Mouse (Mus musculus) heart, postnatal 25 days (tissue): ENCODE data around the gene Dennd1b. TPM values are rescaled to one million over a fixed set of nuclear protein-coding genes. Genes with fewer than 3 reads are reported as not detected.

Experiments used
- DNase-seq: peaks from one replicate; pipeline ENCODE4 v3.0.0; 2022; ENCODE audit warnings: low spot score
- intact Hi-C: fragments of 180-260 bp; cut with DNase I; formaldehyde crosslinking; loops from one replicate; pipeline ENCODE4 v1.15.1; 2025
- total RNA-seq, 2 experiments: library from RNA; stranded (reverse); gene quantifications; 2 replicates each; pipeline ENCODE4 v1.2.3; 2021

Gene Dennd1b
- total RNA-seq, 2 experiments from 2014 or later, result 22.6 to 23.2 TPM

GRCm38 (mm10) chr1:139146306-139146705, 183.1 kb downstream of the Dennd1b start:
- no peak for DNase-seq
- intact Hi-C loops, result no loop called here

GRCm38 (mm10) chr1:139153006-139153405, 189.8 kb downstream of the Dennd1b start:
- no peak for DNase-seq
- intact Hi-C loops, result no loop called here

- intact Hi-C loops, result no loop called here
- no peak for DNase-seq
These were observed 190.3 kb downstream of the Dennd1b start for GRCm38 (mm10) chr1:139153493-139153892.

- intact Hi-C loops, result loop anchor here (1.0 to 2.0 kb wide), 2 partner anchors 204 to 322 kb away; no protein-coding TSS in a partner anchor
- no peak for DNase-seq
These were observed 193.2 kb downstream of the Dennd1b start for GRCm38 (mm10) chr1:139156397-139156796.

GRCm38 (mm10) chr1:139161619-139162018, 198.4 kb downstream of the Dennd1b start:
- DNase-seq, result no peak
- intact Hi-C loops, result loop anchor here (5.0 kb wide), 1 partner anchor 106 kb away; no protein-coding TSS in a partner anchor

- intact Hi-C loops, result loop anchor here (5.0 kb wide), 1 partner anchor 104 kb away; no protein-coding TSS in a partner anchor
- no peak for DNase-seq
These were observed 199.6 kb downstream of the Dennd1b start for GRCm38 (mm10) chr1:139162814-139163213.

GRCm38 (mm10) chr1:139174058-139174832, 211.0 kb downstream of the Dennd1b start:
- intact Hi-C loops, result no loop called here
- no peak for DNase-seq

- DNase-seq, result no peak
- intact Hi-C loops, result no loop called here
These were observed 216.5 kb downstream of the Dennd1b start for GRCm38 (mm10) chr1:139179707-139180106.

- no peak for DNase-seq
- intact Hi-C loops, result no loop called here
These were observed 217.4 kb downstream of the Dennd1b start for GRCm38 (mm10) chr1:139180481-139181149.

GRCm38 (mm10) chr1:139192635-139193034, 229.4 kb downstream of the Dennd1b start:
- intact Hi-C loops, result no loop called here
- DNase-seq, result no peak

- intact Hi-C loops, result no loop called here
These were observed 230.8 kb downstream of the Dennd1b start for GRCm38 (mm10) chr1:139194011-139194410.

GRCm38 (mm10) chr1:139194428-139195028, 231.3 kb downstream of the Dennd1b start:
- DNase-seq, result no peak
- intact Hi-C loops, result no loop called here

More at GRCm38 (mm10) chr1:139194011-139194410, 230.8 kb downstream of the Dennd1b start:
- DNase-seq, result no peak

- no peak for DNase-seq
- intact Hi-C loops, result no loop called here
These were observed 239.8 kb downstream of the Dennd1b start for GRCm38 (mm10) chr1:139203026-139203425.

GRCm38 (mm10) chr1:139206259-139206658, 243.0 kb downstream of the Dennd1b start:
- no peak for DNase-seq
- intact Hi-C loops, result no loop called here

GRCm38 (mm10) chr1:139209796-139210195, 246.6 kb downstream of the Dennd1b start:
- intact Hi-C loops, result no loop called here
- DNase-seq, result no peak

GRCm38 (mm10) chr1:139210505-139210904, 247.3 kb downstream of the Dennd1b start:
- intact Hi-C loops, result no loop called here

GRCm38 (mm10) chr1:139215311-139215710, 252.1 kb downstream of the Dennd1b start:
- intact Hi-C loops, result no loop called here

More at GRCm38 (mm10) chr1:139210505-139210904, 247.3 kb downstream of the Dennd1b start:
- no peak for DNase-seq

GRCm38 (mm10) chr1:139223804-139224203, 260.6 kb downstream of the Dennd1b start:
- no peak for DNase-seq
- intact Hi-C loops, result no loop called here

More at GRCm38 (mm10) chr1:139215311-139215710, 252.1 kb downstream of the Dennd1b start:
- DNase-seq, result no peak

GRCm38 (mm10) chr1:139224309-139224949, 261.2 kb downstream of the Dennd1b start:
- no peak for DNase-seq
- intact Hi-C loops, result no loop called here
